Mouse (Mus musculus) kidney, adult 2 months (tissue): ENCODE results near the gene Creld1. TPM values are rescaled to one million over a fixed set of nuclear protein-coding genes. Genes with fewer than 3 reads are reported as not detected.

Experiments
- DNase-seq: peaks from one replicate; pipeline ENCODE4 v3.0.0; 2021
- H3K27ac ChIP-seq: fragments of 200-500 bp; 2 replicates; pipeline ENCODE4 v1.5.1; 2012; ENCODE audit warnings: low read depth, low read length, control low read depth, inconsistent platforms; ENCODE audit not compliant: insufficient read depth
- H3K27me3 ChIP-seq: fragments of 200-500 bp; replicated peaks from 2 replicates; pipeline ENCODE4 v1.6.1; 2012; ENCODE audit warnings: mild to moderate bottlenecking, moderate library complexity, low read length, inconsistent platforms; ENCODE audit not compliant: control insufficient read depth, insufficient read depth
- H3K36me3 ChIP-seq: fragments of 200-500 bp; 2 replicates; pipeline ENCODE4 v1.6.1; 2012; ENCODE audit warnings: mild to moderate bottlenecking, moderate library complexity, low read length, inconsistent platforms; ENCODE audit not compliant: control insufficient read depth, insufficient read depth
- H3K4me1 ChIP-seq: fragments of 200-500 bp; 2 replicates; pipeline ENCODE4 v1.6.1; 2011; ENCODE audit warnings: low read length; ENCODE audit not compliant: control insufficient read depth, insufficient read depth
- H3K4me3 ChIP-seq: fragments of 200-500 bp; 2 replicates; pipeline ENCODE4 v1.5.1; 2011; ENCODE audit warnings: mild to moderate bottlenecking, low read depth, low read length, control low read depth; ENCODE audit not compliant: insufficient read depth
- CTCF ChIP-seq: fragments of 200-500 bp; conservative IDR thresholded peaks from 2 replicates; pipeline ENCODE4 v1.5.1; 2011; ENCODE audit warnings: low read depth, mild to moderate bottlenecking, control low read depth, low read length, moderate library complexity, mixed read lengths; ENCODE audit not compliant: insufficient read depth, insufficient read length
- POLR2A ChIP-seq: fragments of 200-500 bp; IDR thresholded peaks from one replicate; pipeline ENCODE4 v1.6.1; 2011; ENCODE audit warnings: low read depth, low read length, control low read depth
- WGBS: fragments of 180-500 bp; shearing (Covaris S2); methylation state at CpG from one replicate; pipeline ENCODE4 v1.1.7; 2018; 5-methylcytosine and 5-hydroxymethylcytosine counted together
- polyA plus RNA-seq: library from polyadenylated mRNA; depleted of rRNA; stranded (reverse); fragments of >200 nt; gene quantifications from 2 replicates; pipeline ENCODE4 v1.2.3, GENCODE M21; 2012

Gene Creld1
- polyA plus RNA-seq, 1 experiment: 23.6 TPM

DNA sequence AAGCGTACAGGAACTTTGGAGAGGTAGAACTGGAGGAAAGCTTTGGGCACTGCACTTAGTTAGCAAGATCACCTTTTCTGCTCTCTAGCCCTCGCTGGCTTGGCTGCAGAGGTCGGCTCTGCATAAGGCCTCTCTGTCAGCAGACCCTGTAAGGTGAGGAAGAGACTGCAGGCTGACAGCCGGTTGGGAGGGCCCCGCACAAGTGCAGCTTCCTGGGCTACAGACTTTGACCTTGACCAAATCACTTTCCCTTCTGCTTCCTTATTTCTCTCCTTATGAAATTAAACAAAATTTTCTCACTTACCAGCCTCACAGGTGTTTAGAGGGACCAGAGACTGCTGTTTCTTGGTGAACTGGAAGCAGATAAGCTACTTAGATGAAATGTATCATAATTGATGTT, 28.1 kb upstream of the Creld1 start:
- no peaks in the 10 kb centered on the region for H3K27me3 ChIP-seq
- no peaks in the 10 kb centered on the region for H3K36me3 ChIP-seq
- H3K27ac ChIP-seq: no peak overlapping the region
- no peak overlapping the region for H3K4me3 ChIP-seq
- TF ChIP-seq POLR2A: no peak
- TF ChIP-seq CTCF: no peak
- 61% methylated on average over 5 of the region's 5 CpGs for WGBS
- DNase-seq: no peak
- H3K4me1 ChIP-seq: peaks cover 21% of the 10 kb centered on the region

DNA sequence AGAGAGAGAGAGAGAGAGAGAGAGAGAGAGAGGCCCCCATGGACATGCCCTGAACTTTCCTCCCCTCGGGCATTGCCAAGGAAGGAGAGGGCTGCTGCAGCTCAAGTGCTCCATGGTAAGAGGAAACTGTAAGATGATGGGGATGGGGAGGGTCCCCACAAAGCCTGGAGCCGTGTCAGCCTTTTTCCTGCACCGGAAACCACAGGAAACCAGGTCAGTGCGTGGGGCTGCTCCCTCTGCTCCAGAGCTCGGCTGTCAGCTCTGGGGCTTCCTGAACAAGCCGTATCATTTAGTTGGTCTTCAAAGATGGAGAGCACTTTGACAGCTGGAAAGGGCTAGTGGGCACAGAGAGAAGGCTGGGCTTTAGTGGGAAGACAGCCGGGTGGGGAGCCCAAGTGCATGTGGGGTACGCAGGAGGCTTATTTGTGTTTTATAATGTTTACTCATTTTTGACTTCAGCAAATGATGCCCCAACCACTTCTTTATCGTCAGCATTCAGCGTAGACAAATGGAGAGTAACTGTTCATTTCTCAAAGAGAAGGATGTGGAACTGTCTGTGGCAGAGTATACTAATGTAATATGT, 25.1 kb upstream of the Creld1 start, which contains the start of gene Il17re:
Il17re (plus strand) TSS at position 533 of the 583 bp plus-strand sequence.
- WGBS: 50% methylated on average over 10 of the region's 10 CpGs
- H3K27me3 ChIP-seq: no peaks in the 10 kb centered on the region
- H3K4me1 ChIP-seq: 0 out of 2 replicates have a peak, but pooled peaks cover 4% of the 10 kb centered on the region
- TF ChIP-seq CTCF (no peak), POLR2A (no peak)
- H3K36me3 ChIP-seq: no peaks in the 10 kb centered on the region
- H3K27ac ChIP-seq: peak within 1 kb of the TSS; percentile 34; the same call in 1 of the 2 replicates
- no peak for DNase-seq
- H3K4me3 ChIP-seq: peak within 1 kb of the TSS; percentile 46

DNA sequence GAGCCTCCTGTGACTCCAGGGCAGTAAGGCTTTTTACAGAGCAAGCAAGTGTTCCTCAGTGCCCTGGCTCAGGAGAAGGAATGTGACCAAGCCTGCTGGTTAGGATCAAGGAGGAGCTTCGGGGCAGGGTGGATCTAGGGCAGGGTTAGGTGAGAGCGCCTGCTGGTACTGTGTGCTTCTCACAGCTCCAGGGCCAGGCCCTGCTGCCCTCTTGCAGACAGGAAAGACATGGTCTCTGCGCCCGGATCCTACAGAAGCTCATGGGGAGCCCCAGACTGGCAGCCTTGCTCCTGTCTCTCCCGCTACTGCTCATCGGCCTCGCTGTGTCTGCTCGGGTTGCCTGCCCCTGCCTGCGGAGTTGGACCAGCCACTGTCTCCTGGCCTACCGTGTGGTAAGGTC, 24.5 kb upstream of the Creld1 start:
- peak; percentile 68 for DNase-seq
- Histone ChIP-seq H3K4me1 (0 out of 2 replicates have a peak, but pooled peaks cover 4% of the 10 kb centered on the region), H3K36me3 (no peaks in the 10 kb centered on the region), H3K27me3 (no peaks in the 10 kb centered on the region), H3K4me3 (peak overlapping the region; percentile 46), H3K27ac (peak overlapping the region; percentile 34; the same call in 1 of the 2 replicates)
- no peak for TF ChIP-seq CTCF
- no peak for TF ChIP-seq POLR2A
- 54% methylated on average over 10 of the region's 10 CpGs for WGBS

DNA sequence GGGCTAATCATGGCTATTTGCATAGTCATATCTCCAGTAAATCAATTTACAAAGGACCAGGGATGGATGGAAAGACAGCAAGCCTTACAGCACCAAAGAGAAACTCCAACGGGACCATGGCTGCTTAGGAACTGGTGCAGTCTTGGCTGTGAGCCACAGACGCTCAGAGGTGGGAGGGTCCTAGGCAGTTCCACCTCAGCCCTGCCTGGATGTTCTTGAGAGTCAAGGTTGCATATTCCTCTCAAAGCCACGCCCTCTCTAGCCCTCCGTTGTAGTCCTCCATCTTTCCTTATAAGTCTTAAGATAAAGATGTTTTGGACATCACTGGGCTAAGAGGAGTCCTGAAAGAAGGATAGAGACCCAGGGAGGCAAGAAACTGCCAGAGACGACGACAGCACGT, 19.1 kb upstream of the Creld1 start:
- TF ChIP-seq POLR2A (no peak), CTCF (no peak)
- WGBS: 63% methylated on average over 7 of the region's 7 CpGs

GRCm38 (mm10) chr6:113465602-113466001, 17.5 kb upstream of the Creld1 start:
- Histone ChIP-seq H3K36me3 (no peaks in the 10 kb centered on the region), H3K27me3 (no peaks in the 10 kb centered on the region), H3K27ac (no peak overlapping the region), H3K4me3 (no peak overlapping the region), H3K4me1 (no peaks in the 10 kb centered on the region)
- no peak for TF ChIP-seq POLR2A
- no peak for DNase-seq
- 44% methylated on average over 5 of the region's 5 CpGs for WGBS

More for the DNA sequence above, 19.1 kb upstream of the Creld1 start:
- Histone ChIP-seq H3K36me3 (no peaks in the 10 kb centered on the region), H3K27ac (no peak overlapping the region), H3K4me3 (no peak overlapping the region), H3K27me3 (no peaks in the 10 kb centered on the region), H3K4me1 (no peaks in the 10 kb centered on the region)
- no peak for DNase-seq

DNA sequence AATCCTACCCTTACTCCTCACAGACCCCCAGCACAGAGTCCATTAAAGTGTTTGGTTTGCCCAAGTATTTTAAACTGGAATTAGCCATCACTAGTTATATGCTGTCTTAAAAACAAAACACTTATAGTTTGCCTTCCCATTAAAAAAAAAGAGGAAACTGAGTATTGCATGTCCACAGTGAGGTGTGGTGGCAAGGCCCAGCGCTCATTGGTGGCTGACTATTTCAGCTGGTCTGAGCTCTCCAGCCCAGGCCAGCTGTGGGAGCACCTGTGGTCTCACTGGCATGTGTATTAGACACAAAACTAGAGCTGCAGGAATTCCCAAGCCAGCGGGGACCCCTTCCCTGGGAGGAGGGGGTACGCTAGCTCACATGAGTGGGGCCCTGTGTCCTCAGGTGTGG, 14.6 kb upstream of the Creld1 start:
- no peak for DNase-seq
- 78% methylated on average over 3 of the region's 3 CpGs for WGBS
- peaks cover 5% of the 10 kb centered on the region; the same call in 1 of the 2 replicates for H3K4me1 ChIP-seq
- no peak overlapping the region for H3K4me3 ChIP-seq
- no peak overlapping the region for H3K27ac ChIP-seq
- no peaks in the 10 kb centered on the region for H3K27me3 ChIP-seq
- TF ChIP-seq POLR2A: no peak
- no peak for TF ChIP-seq CTCF
- no peaks in the 10 kb centered on the region for H3K36me3 ChIP-seq

- peak overlapping the region; percentile 27; the same call in 1 of the 2 replicates for H3K4me3 ChIP-seq
- peak; percentile 87 for DNase-seq
- peak; percentile 91 for TF ChIP-seq CTCF
- TF ChIP-seq POLR2A: no peak
- no peaks in the 10 kb centered on the region for H3K36me3 ChIP-seq
- peaks cover 5% of the 10 kb centered on the region; the same call in 1 of the 2 replicates for H3K4me1 ChIP-seq
- no peaks in the 10 kb centered on the region for H3K27me3 ChIP-seq
- H3K27ac ChIP-seq: no peak overlapping the region
- WGBS: 4% methylated on average over 9 of the region's 9 CpGs
These were observed 14.1 kb upstream of the Creld1 start for GRCm38 (mm10) chr6:113469021-113469420.

DNA sequence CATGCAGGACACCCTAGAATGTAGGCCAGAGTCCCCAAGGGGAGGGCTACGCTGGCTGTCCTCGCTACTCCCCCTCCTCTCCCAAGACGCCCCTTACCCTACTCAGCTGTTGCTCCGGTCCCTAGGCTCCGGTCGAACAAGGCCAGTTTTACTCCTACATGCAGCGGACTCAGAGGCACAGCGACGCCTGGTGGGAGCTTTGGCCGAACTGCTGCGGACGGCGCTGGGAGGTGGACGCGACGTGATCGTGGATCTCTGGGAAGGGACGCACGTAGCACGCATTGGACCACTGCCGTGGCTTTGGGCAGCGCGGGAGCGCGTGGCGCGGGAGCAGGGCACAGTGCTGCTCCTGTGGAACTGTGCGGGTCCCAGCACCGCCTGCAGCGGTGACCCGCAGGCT, 13.7 kb upstream of the Creld1 start:
- TF ChIP-seq POLR2A (no peak), CTCF (peak; percentile 86)
- peak; percentile 85 for DNase-seq
- WGBS: 3% methylated on average over 31 of the region's 31 CpGs
- H3K27ac ChIP-seq: no peak overlapping the region
- no peaks in the 10 kb centered on the region for H3K36me3 ChIP-seq
- no peaks in the 10 kb centered on the region for H3K27me3 ChIP-seq
- H3K4me1 ChIP-seq: peaks cover 5% of the 10 kb centered on the region; the same call in 1 of the 2 replicates
- peak overlapping the region; percentile 36; the same call in 1 of the 2 replicates for H3K4me3 ChIP-seq
